Mouse (Mus musculus): ENCODE measurements around the gene Olig1. TPM values are rescaled to one million over a fixed set of nuclear protein-coding genes. Genes with fewer than 3 reads are reported as not detected.
A peak's percentile ranks its signal among the peaks of the same experiment; 100 is the strongest.
"Not testable (repeated sequence)": the region's sequence is repeated elsewhere in the genome, so short reads cannot be mapped to it uniquely, and the experiment has no call there.

The Olig1 gene
- total RNA-seq, 2 experiments from 2014 or later = not detected

GRCm38 (mm10) chr16:91239024-91239423 lies 30.5 kb upstream of the Olig1 start:
- ATAC-seq (ENCODE audit: poor library complexity, severe bottlenecking) = no peak

- ATAC-seq (ENCODE audit: poor library complexity, severe bottlenecking) = no peak
Observed at GRCm38 (mm10) chr16:91246292-91246691, 23.3 kb upstream of the Olig1 start.

DNA sequence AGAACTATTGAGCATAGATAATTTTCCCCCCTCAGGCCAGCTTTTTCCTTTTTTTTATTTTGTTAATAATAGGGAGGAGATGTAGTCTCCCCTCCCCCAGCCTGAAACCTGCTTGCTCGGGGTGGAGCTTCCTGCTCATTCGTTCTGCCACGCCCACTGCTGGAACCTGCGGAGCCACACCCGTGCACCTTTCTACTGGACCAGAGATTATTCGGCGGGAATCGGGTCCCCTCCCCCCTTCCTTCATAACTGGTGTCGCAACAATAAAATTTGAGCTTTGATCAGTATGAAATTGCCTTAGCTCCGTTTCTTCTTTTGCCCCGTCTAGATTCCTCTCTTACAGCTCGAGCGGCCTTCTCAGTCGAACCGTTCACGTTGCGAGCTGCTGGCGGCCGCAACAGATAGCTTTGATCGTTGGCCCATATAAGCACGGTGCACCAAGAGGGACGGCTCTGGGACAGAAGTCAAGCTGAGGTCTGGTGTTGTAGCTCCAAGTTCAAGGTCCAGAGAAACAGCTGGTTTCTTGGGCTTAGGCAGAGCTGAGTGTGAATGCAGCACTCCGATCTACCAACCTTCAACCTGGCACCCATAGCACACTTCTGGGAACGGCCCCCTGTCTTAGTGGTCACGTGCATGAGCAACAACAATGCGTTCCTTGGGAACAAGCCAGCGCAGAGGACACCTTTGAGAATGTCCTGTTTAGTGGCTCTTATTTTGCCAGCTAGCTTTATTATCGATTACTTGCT lies 14.0 kb upstream of the Olig1 start:
- ATAC-seq (ENCODE audit: poor library complexity, severe bottlenecking) = not testable (repeated sequence)

- no peak for ATAC-seq (ENCODE audit: poor library complexity, severe bottlenecking)
Observed at GRCm38 (mm10) chr16:91258956-91259355, 10.6 kb upstream of the Olig1 start.

- ATAC-seq (ENCODE audit: poor library complexity, severe bottlenecking) = no peak
Observed at GRCm38 (mm10) chr16:91260861-91261260, 8.7 kb upstream of the Olig1 start.

- ATAC-seq (ENCODE audit: poor library complexity, severe bottlenecking) = no peak
Observed at GRCm38 (mm10) chr16:91262467-91263220, 6.9 kb upstream of the Olig1 start.

DNA sequence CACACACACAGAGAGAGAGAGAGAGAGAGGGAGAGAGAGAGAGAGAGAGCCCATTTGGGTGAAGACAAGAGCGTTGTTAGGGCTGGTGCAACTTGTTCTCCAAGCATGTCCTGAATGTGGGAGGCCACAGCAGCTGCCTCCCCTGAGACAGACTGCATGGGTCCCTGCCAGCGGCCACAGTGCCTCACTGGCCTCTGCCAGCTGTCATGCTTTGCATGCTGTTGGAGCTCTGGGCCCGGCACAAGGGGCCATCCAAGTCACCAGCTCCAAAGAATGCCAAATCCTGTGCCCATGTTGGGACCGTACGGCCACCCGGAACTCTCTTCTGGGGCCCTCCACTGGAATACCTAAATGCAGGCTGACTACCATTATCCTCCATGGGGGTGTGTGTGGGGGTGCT lies 3.6 kb upstream of the Olig1 start:
- ATAC-seq (ENCODE audit: poor library complexity, severe bottlenecking) = no peak

GRCm38 (mm10) chr16:91268724-91269452 lies 684 bp upstream of the Olig1 start:
- ATAC-seq (ENCODE audit: poor library complexity, severe bottlenecking) = no peak

DNA sequence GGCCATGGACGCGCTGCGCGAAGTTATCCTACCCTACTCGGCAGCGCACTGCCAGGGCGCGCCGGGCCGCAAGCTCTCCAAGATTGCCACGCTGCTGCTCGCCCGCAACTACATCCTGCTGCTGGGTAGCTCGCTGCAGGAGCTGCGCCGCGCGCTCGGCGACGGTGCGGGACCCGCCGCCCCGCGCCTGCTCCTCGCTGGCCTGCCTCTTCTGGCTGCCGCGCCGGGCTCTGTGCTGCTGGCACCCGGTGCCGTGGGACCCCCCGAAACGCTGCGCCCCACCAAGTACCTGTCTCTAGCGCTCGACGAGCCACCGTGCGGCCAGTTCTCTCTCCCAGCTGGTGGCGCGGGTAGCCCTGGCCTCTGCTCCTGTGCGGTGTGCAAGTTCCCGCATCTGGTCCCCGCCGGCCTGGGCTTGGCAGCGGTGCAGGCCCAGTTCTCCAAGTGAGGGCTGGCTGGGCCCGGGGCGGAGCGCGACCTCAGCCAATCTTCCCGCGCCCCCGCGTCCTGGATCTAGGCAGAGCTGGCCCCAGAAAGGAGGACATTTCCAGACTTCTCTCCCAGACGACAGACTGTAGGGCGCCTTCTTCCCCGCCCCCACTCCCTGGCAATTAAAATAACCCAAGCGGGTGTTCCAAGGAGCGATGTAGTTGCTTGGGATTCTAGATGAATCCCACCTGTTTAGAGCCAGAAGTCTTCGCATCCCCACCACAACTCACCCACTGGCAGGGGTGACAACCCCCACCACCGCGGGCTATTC lies 820 bp downstream of the Olig1 start:
- no peak for ATAC-seq (ENCODE audit: poor library complexity, severe bottlenecking)

DNA sequence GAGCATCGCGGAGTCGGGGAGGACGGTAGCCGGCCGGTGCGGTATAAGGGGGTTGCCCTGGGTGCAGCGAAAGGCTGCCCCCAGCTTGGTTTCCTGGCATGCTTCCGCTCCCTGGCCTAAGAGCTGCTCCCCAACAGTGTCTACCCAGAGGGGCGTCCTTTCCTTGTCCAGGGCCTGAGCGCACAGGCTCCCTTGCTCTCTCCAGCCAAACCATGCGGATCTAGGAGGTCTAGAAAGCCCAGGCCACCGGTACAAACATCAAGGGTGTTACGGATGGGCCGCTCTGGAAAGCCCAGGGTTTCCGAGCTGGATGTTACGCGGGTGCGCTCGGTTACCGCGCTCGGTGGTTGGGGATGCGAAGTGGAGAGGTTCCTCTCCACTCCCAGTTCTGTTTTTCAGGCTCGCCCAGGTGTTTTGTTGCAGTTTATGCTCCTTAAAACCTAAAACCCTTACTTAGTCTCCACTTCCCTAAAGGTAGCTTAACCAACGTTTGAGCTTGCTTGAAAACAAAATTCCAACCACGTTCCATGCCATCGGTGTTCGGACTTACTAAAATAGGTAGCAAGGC lies 1.5 kb downstream of the Olig1 start:
- ATAC-seq (ENCODE audit: poor library complexity, severe bottlenecking) = no peak

DNA sequence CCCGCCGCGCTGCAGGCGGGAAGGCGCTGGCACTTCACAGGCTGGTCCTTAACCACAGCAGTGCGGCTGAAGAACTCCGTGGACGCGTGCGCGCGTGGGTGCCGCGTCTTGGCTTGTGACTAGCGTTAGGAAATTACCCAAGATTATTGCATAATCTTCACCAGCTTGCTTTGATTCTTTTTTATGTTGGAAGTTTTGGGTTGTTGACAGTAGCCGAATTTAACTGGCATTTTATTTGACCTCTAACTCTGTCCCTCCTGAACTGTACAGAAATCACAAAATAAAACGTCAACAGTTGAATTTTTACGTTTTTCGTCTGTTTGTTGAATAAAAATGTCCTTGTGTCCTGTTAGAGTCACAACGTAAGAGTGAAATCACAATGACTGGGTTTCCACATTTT lies 2.1 kb downstream of the Olig1 start:
- peak; percentile 24; the same call in 1 of the 2 replicates for ATAC-seq (ENCODE audit: poor library complexity, severe bottlenecking)

DNA sequence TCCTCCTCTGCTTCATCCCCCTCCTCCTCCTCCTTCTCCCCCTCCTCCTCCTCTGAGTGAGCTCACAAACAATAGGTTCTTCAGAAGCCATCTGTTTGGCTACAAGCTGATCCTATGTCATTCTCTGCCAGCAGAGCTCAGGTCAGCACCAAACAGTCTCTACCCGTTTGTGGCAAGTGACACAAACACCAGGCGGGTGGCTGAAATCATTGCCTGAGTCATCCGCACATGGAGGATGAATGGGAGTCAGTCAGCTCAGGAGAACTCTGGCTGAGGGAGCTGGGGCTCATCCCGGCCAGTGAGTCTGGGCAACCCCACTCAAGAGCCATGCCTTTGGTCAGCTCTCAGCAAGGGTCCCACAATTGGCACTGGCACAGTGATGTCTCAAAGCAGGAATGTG lies 10.9 kb downstream of the Olig1 start:
- no peak for ATAC-seq (ENCODE audit: poor library complexity, severe bottlenecking)

DNA sequence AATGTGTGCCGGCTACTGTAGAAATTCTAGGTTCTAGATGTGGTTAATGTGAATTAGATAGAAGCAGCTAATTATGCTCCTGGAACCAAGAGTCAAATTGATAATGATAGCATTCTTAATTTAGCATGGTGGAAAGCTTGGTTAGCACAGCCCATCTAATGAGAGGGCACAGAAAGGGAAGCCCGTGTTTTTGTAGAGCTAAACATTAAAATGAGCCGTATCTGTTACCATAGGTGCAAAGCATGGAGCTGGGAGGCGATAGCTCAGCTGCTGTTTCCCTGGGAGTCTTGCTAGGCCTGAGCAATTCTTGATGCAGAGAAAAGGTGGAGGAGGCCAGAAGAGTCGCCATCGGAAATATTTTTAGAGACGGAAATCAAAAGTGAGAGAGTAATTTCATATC lies 22.5 kb downstream of the Olig1 start:
- no peak for ATAC-seq (ENCODE audit: poor library complexity, severe bottlenecking)

GRCm38 (mm10) chr16:91292719-91293333 lies 23.3 kb downstream of the Olig1 start:
- ATAC-seq (ENCODE audit: poor library complexity, severe bottlenecking) = no peak

DNA sequence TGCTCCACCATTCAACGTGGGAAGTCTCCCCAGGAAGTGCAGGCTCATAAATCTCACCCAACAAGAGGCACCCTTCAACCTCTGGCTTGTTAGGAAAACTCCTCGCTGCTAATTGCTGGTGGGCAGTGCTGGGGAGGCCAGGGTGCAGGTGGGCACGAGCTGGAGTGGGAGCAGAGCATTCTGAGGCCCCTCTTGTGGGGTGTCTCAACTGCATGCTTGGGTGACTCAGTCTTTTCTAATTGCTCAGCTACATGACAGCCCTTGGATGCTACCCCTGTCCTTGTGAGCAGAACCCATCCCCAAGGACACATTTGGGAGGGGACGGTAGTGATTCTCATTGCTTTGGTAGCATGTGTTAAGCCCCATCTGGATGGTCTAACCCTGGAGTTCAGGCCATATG lies 28.2 kb downstream of the Olig1 start:
- no peak for ATAC-seq (ENCODE audit: poor library complexity, severe bottlenecking)

DNA sequence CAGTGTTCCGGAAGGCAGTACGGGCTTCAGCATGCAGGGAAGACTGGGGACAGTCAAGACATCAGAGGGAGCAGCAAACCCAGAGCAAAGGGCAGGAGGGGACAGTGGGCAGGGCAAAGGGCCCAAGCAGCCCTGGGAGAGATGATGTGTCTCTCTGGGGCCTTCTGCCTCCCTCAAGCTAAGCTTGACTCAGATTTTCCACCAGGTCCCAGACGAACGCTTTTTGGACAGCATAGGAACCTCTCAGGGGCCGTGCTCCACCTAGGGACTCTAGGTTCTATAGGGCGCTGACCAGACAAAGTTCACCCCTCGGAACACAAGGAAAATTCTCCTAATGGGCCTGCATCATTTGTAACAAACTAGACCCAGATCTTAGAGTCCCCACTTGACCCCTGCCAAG lies 29.8 kb downstream of the Olig1 start:
- ATAC-seq (ENCODE audit: poor library complexity, severe bottlenecking) = no peak

DNA sequence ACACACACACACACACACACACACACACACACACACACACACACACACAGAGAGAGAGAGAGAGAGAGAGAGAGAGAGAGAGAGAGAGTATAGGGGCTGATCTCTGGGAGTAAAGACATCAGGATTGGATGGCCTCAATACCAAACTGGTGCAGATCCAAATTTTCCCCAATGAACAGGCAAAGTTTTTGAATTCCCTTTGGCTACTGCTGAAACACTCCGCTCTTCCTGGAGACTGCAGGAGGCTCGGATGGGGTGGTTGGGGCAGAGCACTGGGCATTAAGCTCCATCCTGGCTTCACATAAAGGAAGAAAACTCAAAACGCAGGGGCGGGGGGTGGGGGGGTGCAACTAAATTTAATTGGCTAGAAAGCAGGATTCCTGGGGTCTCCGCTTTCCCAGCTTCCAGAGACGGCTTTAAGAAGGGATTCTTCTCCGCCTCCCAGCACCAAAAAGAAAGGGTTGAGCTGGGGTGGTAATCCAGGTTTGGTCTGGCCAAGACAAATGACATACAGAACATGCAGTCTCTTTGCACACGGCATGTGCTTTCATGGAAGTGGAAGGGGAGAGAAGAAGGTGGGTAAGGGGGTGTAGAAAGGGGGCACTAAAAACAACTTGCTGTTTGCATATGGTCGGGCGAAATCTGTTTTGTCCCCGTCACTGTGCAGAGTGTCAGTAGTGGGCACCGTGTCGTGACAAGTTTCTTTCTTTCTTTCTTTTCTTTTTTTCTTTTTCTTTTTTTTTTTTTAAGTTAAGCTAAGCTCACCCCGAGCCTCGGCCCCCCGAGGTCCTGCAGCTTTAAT lies 31.3 kb downstream of the Olig1 start:
- ATAC-seq (ENCODE audit: poor library complexity, severe bottlenecking) = no peak

DNA sequence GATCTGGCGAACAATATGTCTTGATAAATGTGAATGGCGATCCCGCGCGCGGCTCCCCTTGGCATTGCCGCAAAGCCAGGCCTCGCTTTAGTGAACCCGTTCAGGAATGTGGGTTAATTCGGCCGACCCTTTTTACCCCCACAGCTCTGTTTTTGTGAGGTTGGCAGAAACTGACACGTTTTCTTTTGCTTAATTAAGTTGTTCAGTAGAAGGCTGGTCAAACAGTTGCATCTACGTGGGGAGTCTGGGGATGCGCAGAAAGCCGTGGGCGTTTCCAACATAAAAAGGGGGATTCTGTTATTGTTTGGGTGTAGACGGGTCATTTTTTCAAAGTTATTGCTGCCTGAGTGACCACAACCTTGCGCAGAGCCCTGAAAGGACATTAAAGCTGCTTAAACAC lies 31.9 kb downstream of the Olig1 start:
- ATAC-seq (ENCODE audit: poor library complexity, severe bottlenecking) = no peak

Data from megakaryocyte, adult 5-6 weeks (primary cell).